Mouse (Mus musculus) forebrain, embryonic 16.5 days (tissue): ENCODE results near the gene Fignl1. TPM values are rescaled to one million over a fixed set of nuclear protein-coding genes. Genes with fewer than 3 reads are reported as not detected.

Experiments used
- ATAC-seq: fragments of 200-750 bp; cut with Nextera tagmentation; 2 replicates; pipeline ENCODE4 v1.8.0; 2017; ENCODE audit warnings: mild to moderate bottlenecking, moderate library complexity
- H3K27ac ChIP-seq: fragments of 300-500 bp; sonication (generic); 2 replicates; pipeline ENCODE4 v1.5.1; 2014; ENCODE audit warnings: low read length, control low read depth
- H3K27me3 ChIP-seq: fragments of 300-500 bp; sonication (generic); replicated peaks from 2 replicates; pipeline ENCODE4 v1.6.1; 2014; ENCODE audit warnings: low read length; ENCODE audit not compliant: control insufficient read depth, insufficient read depth
- H3K36me3 ChIP-seq: fragments of 300-500 bp; sonication (generic); 2 replicates; pipeline ENCODE4 v1.6.1; 2014; ENCODE audit not compliant: control insufficient read depth, insufficient read depth
- H3K4me1 ChIP-seq: fragments of 300-500 bp; sonication (generic); replicated peaks from 2 replicates; pipeline ENCODE4 v1.6.1; 2014; ENCODE audit warnings: low read length; ENCODE audit not compliant: control insufficient read depth, insufficient read depth
- H3K4me2 ChIP-seq: fragments of 300-500 bp; sonication (generic); 2 replicates; pipeline ENCODE4 v1.6.1; 2014; ENCODE audit warnings: mild to moderate bottlenecking, low read length, control low read depth
- H3K4me3 ChIP-seq: fragments of 300-500 bp; sonication (generic); replicated peaks from 2 replicates; pipeline ENCODE4 v1.5.1; 2014; ENCODE audit warnings: mild to moderate bottlenecking, low read length, control low read depth
- H3K9ac ChIP-seq: fragments of 300-500 bp; sonication (generic); replicated peaks from 2 replicates; pipeline ENCODE4 v1.6.1; 2014; ENCODE audit warnings: low read depth, low read length, control low read depth
- H3K9me3 ChIP-seq: fragments of 300-500 bp; sonication (generic); 2 replicates; pipeline ENCODE4 v1.6.1; 2016; ENCODE audit warnings: low read length; ENCODE audit not compliant: control insufficient read depth
- WGBS: fragments of 180-500 bp; shearing (Covaris S2); extraction: QIAGEN DNeasy Blood & Tissue Kit; methylation state at CpG from one replicate; pipeline ENCODE4 v1.1.7; 2014; 5-methylcytosine and 5-hydroxymethylcytosine counted together
- polyA plus RNA-seq: library from polyadenylated mRNA; unstranded; fragments of >200 nt; fragmentation: Nextera tagmentation; extraction: Ambion mirVana; gene quantifications from 2 replicates; pipeline ENCODE4 v1.2.1, GENCODE M21; 2015

The Fignl1 gene
- polyA plus RNA-seq, 1 experiment from 2014 or later, result 25.5 TPM

DNA sequence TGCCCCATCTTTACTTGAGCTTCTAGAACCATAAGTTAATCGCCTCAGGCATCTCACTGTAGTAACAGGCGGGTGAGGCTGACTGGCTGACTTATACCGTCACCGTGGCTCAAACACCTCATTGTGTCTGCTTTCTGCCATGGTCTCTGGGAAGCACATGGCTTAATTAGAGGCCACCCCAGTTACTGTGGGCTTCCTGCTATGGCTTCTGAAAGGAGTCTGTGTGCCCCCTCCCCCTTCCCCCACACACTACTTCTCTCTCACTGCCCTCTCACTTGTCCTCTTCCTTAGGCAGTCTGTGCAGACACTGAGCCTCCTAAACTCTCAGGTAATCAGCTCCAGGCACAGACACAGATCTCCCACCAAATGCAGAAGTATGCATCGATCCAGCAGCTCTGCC lies 19.5 kb upstream of the Fignl1 start:
- H3K27me3 ChIP-seq, result no peaks in the 10 kb centered on the region
- no peaks in the 10 kb centered on the region for H3K36me3 ChIP-seq
- ATAC-seq, result peak; percentile 27; the same call in 1 of the 2 replicates
- H3K4me2 ChIP-seq, result no peak overlapping the region
- H3K4me1 ChIP-seq, result peaks cover 21% of the 10 kb centered on the region
- H3K9ac ChIP-seq, result no peak overlapping the region
- 19% methylated on average over 5 of the region's 5 CpGs for WGBS
- H3K9me3 ChIP-seq, result no peaks in the 10 kb centered on the region
- H3K27ac ChIP-seq, result no peak overlapping the region
- H3K4me3 ChIP-seq, result no peak overlapping the region

DNA sequence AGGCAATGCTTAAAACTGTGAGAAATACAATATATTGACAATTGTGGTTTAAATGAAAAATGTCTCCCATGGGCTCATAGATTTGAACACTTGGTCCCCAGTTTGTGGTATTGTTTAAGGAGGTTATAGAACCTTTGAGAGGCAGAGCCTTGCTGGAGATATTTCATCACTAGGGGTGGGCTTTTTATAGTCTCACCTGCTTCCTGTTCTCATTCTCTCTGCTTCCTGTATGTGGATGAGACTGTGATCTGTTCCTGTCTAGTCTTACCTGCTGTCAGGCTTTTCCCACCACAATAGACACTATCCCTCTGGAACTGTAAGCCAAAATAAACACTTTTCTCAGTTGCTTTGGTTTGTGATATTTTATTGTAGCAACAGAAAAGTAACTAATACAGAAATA lies 17.7 kb upstream of the Fignl1 start:
- Histone ChIP-seq H3K9ac (no peak overlapping the region), H3K4me1 (peaks cover 32% of the 10 kb centered on the region), H3K4me2 (no peak overlapping the region), H3K27me3 (no peaks in the 10 kb centered on the region), H3K4me3 (no peak overlapping the region), H3K36me3 (no peaks in the 10 kb centered on the region), H3K9me3 (no peaks in the 10 kb centered on the region), H3K27ac (no peak overlapping the region)
- ATAC-seq, result no peak

DNA sequence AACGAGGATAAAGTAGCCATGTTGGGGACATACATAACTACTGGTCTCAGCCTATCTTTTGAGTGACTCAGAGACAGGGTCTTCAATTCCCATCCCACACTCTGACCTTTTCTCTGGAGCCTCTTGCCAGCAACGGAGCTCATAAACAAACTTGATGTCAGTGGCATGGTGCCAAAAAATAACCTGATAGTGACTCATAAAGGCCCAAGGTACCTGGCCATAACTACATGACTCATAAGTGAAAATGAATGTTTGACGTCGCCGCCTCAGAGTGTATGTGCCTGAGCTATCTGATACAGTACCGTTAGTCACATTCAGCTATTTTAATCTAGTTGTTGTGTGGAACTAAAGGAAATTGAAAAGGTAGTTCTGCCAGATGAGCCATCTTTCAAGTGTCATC lies 16.9 kb upstream of the Fignl1 start:
- Histone ChIP-seq H3K9me3 (no peaks in the 10 kb centered on the region), H3K27me3 (no peaks in the 10 kb centered on the region), H3K4me1 (peaks cover 34% of the 10 kb centered on the region), H3K9ac (no peak overlapping the region), H3K27ac (no peak overlapping the region), H3K4me3 (no peak overlapping the region), H3K36me3 (no peaks in the 10 kb centered on the region), H3K4me2 (no peak overlapping the region)
- no peak for ATAC-seq
- 80% methylated on average over 6 of the region's 6 CpGs for WGBS

DNA sequence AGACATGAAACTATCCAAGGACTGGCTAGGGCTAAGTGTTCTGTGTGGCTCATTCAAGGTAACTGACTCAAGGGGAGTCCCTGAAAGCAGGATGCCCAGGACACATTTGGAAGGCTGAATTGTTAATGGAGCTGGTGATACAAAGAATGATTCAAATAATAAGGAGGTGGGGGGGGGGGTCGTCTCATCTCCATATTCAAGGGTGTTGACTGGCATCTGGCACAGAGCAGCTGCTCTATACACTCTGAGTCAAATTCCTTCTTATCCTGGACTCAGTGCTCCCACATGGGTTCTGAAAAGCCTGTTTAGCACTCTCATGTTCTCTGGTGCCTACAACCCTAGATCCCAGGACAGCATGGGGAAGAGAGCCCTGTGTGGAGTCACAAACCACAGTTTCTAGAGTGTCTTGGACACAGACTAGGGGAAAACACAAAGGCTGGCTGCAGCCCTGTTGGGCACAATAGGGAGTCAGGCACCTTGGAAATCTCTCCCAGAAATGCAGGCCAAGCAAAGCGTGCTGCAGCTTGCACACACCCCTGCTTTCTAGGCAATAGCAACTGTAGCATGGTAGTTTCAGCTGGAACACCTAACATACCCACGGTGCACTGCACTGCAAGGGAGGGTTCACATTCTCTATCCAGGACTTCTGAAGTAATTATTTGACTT lies 16.3 kb upstream of the Fignl1 start:
- H3K36me3 ChIP-seq, result no peaks in the 10 kb centered on the region
- no peak for ATAC-seq
- no peaks in the 10 kb centered on the region for H3K9me3 ChIP-seq
- no peak overlapping the region for H3K27ac ChIP-seq
- H3K27me3 ChIP-seq, result no peaks in the 10 kb centered on the region
- H3K4me2 ChIP-seq, result no peak overlapping the region
- no peak overlapping the region for H3K4me3 ChIP-seq
- H3K4me1 ChIP-seq, result peaks cover 34% of the 10 kb centered on the region
- H3K9ac ChIP-seq, result no peak overlapping the region
- 38% methylated on average over 3 of the region's 3 CpGs for WGBS

DNA sequence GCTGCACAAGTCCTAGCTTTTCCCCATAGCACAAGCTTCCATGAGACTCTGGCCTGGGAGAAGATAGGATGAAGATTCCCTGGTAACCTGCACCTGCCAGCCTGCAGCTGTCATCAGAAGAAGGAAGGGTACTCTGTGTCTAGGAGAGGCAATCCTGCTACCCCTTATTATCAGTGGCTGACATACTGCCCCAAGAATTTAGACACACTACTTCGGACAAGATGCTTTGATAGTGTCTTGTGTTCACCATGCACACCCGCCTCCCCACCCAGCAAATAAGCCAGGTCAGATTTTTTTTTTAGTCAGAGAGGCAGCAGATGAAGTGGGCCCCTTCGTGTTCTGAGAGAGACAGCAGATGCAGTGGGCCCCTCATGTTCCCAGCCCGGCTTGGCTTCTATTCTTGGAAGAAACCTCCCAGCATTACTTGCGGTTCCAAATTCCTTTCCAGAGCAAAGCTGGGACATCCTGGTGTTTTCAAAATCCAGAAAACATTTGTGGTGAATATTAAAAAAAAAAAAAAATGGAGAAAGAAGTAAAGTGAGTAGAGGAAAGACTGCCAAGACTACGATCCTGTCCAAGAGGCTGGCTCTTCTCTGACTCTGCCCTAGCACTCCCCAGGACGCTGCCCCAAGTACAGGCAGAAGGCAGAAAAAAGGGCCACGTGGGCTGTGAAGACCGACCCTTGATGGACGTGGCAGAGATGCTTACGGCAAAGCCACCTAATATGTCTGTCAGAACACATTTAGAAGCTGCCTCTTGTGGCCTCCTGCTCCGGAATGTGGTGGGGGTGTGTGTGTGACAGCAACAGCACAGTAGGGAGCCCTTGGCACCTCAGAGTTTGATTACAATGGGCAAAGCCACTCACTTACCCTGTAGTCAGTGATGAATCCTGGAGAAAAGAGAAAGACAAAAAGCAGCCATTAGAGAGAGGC lies 15.5 kb upstream of the Fignl1 start:
- Histone ChIP-seq H3K4me1 (peaks cover 32% of the 10 kb centered on the region), H3K36me3 (no peaks in the 10 kb centered on the region), H3K9ac (no peak overlapping the region), H3K4me2 (no peak overlapping the region), H3K27me3 (no peaks in the 10 kb centered on the region), H3K4me3 (no peak overlapping the region), H3K27ac (no peak overlapping the region), H3K9me3 (no peaks in the 10 kb centered on the region)
- ATAC-seq, result no peak
- WGBS, result 34% methylated on average over 12 of the region's 12 CpGs

DNA sequence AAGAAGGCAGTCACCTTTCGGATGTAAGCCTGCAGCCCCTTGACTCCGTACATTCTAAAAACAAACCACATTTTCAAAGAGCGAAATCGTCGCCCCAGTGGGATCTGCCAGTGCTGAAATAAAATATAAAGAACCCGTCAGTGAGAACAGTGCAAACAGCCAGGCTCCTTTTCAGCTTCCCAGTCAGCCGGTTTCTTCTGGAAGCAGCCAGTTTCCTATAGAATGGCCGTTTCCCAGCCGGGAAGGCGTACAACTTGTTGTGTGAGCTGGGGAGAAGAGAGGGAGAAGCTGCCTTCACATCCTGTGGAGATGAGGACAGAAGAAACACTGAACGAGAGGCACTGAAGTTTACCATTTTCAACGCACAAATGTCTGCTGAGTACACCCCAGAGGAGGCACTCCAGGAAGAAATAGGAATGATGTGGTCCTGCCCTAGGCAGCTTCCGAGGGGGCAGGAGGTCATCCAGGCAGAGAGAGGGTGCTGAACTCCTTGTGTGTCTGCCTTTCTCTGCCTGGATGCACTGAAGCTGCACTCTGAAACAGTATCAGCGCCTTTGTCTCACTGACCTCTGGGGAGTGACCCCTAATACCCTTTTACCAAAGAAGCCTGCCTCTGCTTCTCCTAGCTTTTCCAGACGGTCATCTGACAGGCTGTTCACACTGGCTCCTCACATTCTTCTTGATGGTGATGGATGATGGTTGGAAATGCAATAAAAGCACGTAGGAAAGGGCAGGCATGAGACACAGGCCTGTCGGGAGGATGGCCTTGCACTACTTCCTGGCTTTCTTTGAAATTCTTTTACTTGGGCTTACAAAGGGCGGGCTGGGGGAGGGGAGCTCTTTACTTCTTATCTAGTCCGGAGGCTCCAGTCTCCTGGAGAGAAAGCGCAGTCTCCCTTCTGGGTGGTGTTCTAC lies 13.7 kb upstream of the Fignl1 start:
- H3K4me1 ChIP-seq, result peaks cover 24% of the 10 kb centered on the region
- H3K9ac ChIP-seq, result peak overlapping the region; percentile 28
- H3K27me3 ChIP-seq, result no peaks in the 10 kb centered on the region
- H3K4me2 ChIP-seq, result peak overlapping the region; percentile 48
- peak; percentile 9; the same call in 1 of the 2 replicates for ATAC-seq
- H3K4me3 ChIP-seq, result no peak overlapping the region; the same call in 1 of the 2 replicates
- peak overlapping the region; percentile 45 for H3K27ac ChIP-seq
- 18% methylated on average over 20 of the region's 20 CpGs for WGBS
- no peaks in the 10 kb centered on the region for H3K9me3 ChIP-seq
- no peaks in the 10 kb centered on the region for H3K36me3 ChIP-seq

DNA sequence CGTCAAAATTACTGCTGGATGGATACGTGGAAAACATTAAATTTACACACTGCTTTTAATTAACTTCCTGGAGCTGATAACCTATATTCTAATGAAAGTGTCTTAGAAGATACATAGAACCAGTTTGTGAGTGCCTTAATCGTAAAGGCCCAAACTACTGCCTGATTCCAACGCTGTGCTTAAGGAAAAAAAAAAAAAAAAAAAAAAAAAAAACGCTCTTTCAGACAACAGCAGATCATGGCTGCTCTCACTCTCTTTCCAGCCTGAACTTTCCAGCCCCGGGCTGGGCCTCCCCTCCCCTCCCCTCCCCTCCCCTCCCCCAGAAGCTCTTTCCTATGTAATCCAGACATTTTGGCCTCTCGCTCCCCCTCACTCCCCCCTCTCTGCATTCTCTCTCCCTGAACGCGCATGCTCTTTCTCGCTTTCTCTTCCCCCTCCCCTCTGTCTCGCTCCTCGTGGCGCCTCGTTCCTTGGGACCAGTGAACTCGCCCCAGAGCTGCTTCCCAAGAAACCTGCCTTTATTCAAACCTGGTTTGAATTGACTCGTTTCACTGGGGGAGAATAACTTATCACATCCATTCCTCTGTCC lies 12.7 kb upstream of the Fignl1 start:
- peak overlapping the region; percentile 45 for H3K27ac ChIP-seq
- H3K9ac ChIP-seq, result peak overlapping the region; percentile 28
- peak overlapping the region; percentile 20 for H3K4me3 ChIP-seq
- ATAC-seq, result peak; percentile 85
- H3K9me3 ChIP-seq, result no peaks in the 10 kb centered on the region
- peak overlapping the region; percentile 48 for H3K4me2 ChIP-seq
- H3K4me1 ChIP-seq, result peaks cover 24% of the 10 kb centered on the region
- 5% methylated on average over 14 of the region's 16 CpGs for WGBS
- no peaks in the 10 kb centered on the region for H3K27me3 ChIP-seq
- H3K36me3 ChIP-seq, result no peaks in the 10 kb centered on the region

DNA sequence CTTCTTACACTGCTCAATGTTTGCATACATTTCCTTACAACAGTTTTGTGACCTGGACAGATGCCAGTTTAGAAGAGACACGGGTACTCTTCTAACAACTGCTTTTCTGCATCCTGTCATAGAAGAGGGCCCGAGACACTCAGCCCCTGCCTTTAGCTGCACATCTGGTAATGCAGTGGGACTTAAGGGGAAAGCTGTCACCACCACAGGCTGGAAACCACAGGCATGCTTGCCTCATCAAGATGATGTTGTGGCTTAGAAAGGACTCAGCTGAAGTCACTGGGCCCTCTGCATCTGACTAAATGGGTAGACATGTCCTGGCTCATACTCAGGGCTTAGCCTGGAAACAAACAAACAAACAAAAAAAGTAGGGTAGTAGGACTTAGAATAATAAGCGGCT lies 12.0 kb upstream of the Fignl1 start:
- no peaks in the 10 kb centered on the region for H3K27me3 ChIP-seq
- H3K9ac ChIP-seq, result no peak overlapping the region
- peaks cover 24% of the 10 kb centered on the region for H3K4me1 ChIP-seq
- no peaks in the 10 kb centered on the region for H3K36me3 ChIP-seq
- WGBS, result 63% methylated on average over 3 of the region's 3 CpGs
- no peak overlapping the region for H3K4me3 ChIP-seq
- ATAC-seq, result no peak
- H3K9me3 ChIP-seq, result no peaks in the 10 kb centered on the region
- H3K27ac ChIP-seq, result no peak overlapping the region
- H3K4me2 ChIP-seq, result no peak overlapping the region
